Mouse (Mus musculus) liver, postnatal 0 days (tissue): ENCODE measurements at regions not wholly inside any gene's neighbourhood (a gene's known extent, or its start where the extent isn't known, plus 50 kb on each side); places are given as distances from the start of the nearest gene placed in this dataset.

Experiments
- ATAC-seq: fragments of 200-750 bp; cut with Nextera tagmentation; 2 replicates; pipeline ENCODE4 v1.8.0; 2017; ENCODE audit warnings: mild to moderate bottlenecking, moderate library complexity
- DNase-seq: peaks from one replicate; pipeline ENCODE4 v3.0.0-alpha.2; 2016
- H3K27ac ChIP-seq: fragments of 300-500 bp; sonication (generic); 2 replicates; pipeline ENCODE4 v1.5.1; 2014; ENCODE audit warnings: antibody characterized with exemption, moderate library complexity, mild to moderate bottlenecking, low read depth
- H3K27me3 ChIP-seq: fragments of 300-500 bp; sonication (generic); 2 replicates; pipeline ENCODE4 v1.6.1; 2014; ENCODE audit warnings: low read length, control low read depth, mixed read lengths; ENCODE audit not compliant: insufficient read depth
- H3K36me3 ChIP-seq: fragments of 300-500 bp; sonication (generic); replicated peaks from 2 replicates; pipeline ENCODE4 v1.6.1; 2014; ENCODE audit warnings: mild to moderate bottlenecking, control low read depth, low read length, moderate library complexity, mixed read lengths; ENCODE audit not compliant: insufficient read depth
- H3K4me1 ChIP-seq: fragments of 300-500 bp; sonication (generic); 2 replicates; pipeline ENCODE4 v1.6.1; 2014; ENCODE audit warnings: antibody characterized with exemption, mild to moderate bottlenecking, control low read depth; ENCODE audit not compliant: insufficient read depth
- H3K4me2 ChIP-seq: fragments of 300-500 bp; sonication (generic); 2 replicates; pipeline ENCODE4 v1.6.1; 2014; ENCODE audit warnings: low read depth, mild to moderate bottlenecking, low read length, moderate library complexity, mixed read lengths
- H3K4me3 ChIP-seq: fragments of 300-500 bp; sonication (generic); 2 replicates; pipeline ENCODE4 v1.5.1; 2014; ENCODE audit warnings: low read depth, low read length
- H3K9ac ChIP-seq: fragments of 300-500 bp; sonication (generic); replicated peaks from 2 replicates; pipeline ENCODE4 v1.6.1; 2014; ENCODE audit warnings: mild to moderate bottlenecking, moderate library complexity
- H3K9me3 ChIP-seq: fragments of 300-500 bp; sonication (generic); 2 replicates; pipeline ENCODE4 v1.6.1; 2016; ENCODE audit warnings: mild to moderate bottlenecking, control low read depth, low read length, mixed read lengths
- CTCF ChIP-seq: sonication (generic); IDR thresholded peaks from 2 replicates; pipeline ENCODE4 v1.5.1; 2016; ENCODE audit warnings: antibody characterized with exemption, low read depth
- EP300 ChIP-seq: IDR thresholded peaks from 2 replicates; pipeline ENCODE4 v1.6.1; 2016; ENCODE audit warnings: antibody characterized with exemption, low read depth, mild to moderate bottlenecking
- WGBS: fragments of 180-500 bp; shearing (Covaris S2); extraction: QIAGEN DNeasy Blood & Tissue Kit; methylation state at CpG from one replicate; pipeline ENCODE4 v1.1.7; 2014; ENCODE audit not compliant: insufficient replicate concordance; 5-methylcytosine and 5-hydroxymethylcytosine counted together

- H3K27me3 ChIP-seq, result no peaks in the 10 kb centered on the region
- no peak overlapping the region for H3K4me3 ChIP-seq
- no peaks in the 10 kb centered on the region for H3K36me3 ChIP-seq
- no peak overlapping the region for H3K27ac ChIP-seq
- H3K9me3 ChIP-seq, result no peaks in the 10 kb centered on the region
- ATAC-seq (no peak), DNase-seq (no peak)
- TF ChIP-seq EP300, result no peak
- TF ChIP-seq CTCF, result no peak
- H3K4me2 ChIP-seq, result no peak overlapping the region
- WGBS, result 65% methylated on average over 2 of the region's 2 CpGs
- no peak overlapping the region for H3K9ac ChIP-seq
- H3K4me1 ChIP-seq, result no peaks in the 10 kb centered on the region
These were observed 432.0 kb downstream of the Gm21750 start for GRCm38 (mm10) chr14:74093016-74093415.

- no peak for ATAC-seq
- Histone ChIP-seq H3K4me1 (no peaks in the 10 kb centered on the region), H3K27me3 (no peaks in the 10 kb centered on the region), H3K36me3 (no peaks in the 10 kb centered on the region), H3K4me2 (no peak overlapping the region), H3K9me3 (no peaks in the 10 kb centered on the region), H3K9ac (no peak overlapping the region), H3K4me3 (no peak overlapping the region), H3K27ac (no peak overlapping the region)
- WGBS, result 75% methylated on average over 4 of the region's 4 CpGs
- DNase-seq, result no peak
- TF ChIP-seq EP300 (no peak), CTCF (no peak)
These were observed 438.7 kb downstream of the Gm21750 start for GRCm38 (mm10) chr14:74099696-74100095.

GRCm38 (mm10) chr14:74112603-74113002 is 451.6 kb downstream of the Gm21750 start:
- H3K4me1 ChIP-seq, result no peaks in the 10 kb centered on the region

GRCm38 (mm10) chr14:74113116-74113515 is 452.1 kb downstream of the Gm21750 start:
- H3K9me3 ChIP-seq, result no peaks in the 10 kb centered on the region
- no peaks in the 10 kb centered on the region for H3K27me3 ChIP-seq
- WGBS, result 62% methylated on average over 5 of the region's 5 CpGs
- no peaks in the 10 kb centered on the region for H3K36me3 ChIP-seq
- H3K4me1 ChIP-seq, result no peaks in the 10 kb centered on the region
- ATAC-seq, result no peak
- TF ChIP-seq EP300, result no peak
- no peak overlapping the region for H3K4me3 ChIP-seq
- no peak for DNase-seq
- no peak overlapping the region for H3K4me2 ChIP-seq
- H3K9ac ChIP-seq, result no peak overlapping the region
- H3K27ac ChIP-seq, result no peak overlapping the region

More at GRCm38 (mm10) chr14:74112603-74113002, 451.6 kb downstream of the Gm21750 start:
- Histone ChIP-seq H3K36me3 (no peaks in the 10 kb centered on the region), H3K4me3 (no peak overlapping the region), H3K4me2 (no peak overlapping the region), H3K27me3 (no peaks in the 10 kb centered on the region), H3K27ac (no peak overlapping the region), H3K9me3 (no peaks in the 10 kb centered on the region), H3K9ac (no peak overlapping the region)
- 79% methylated on average over 2 of the region's 2 CpGs for WGBS
- ATAC-seq, result no peak
- TF ChIP-seq EP300 (no peak), CTCF (no peak)
- DNase-seq, result no peak

GRCm38 (mm10) chr14:74113556-74113955 is 452.5 kb downstream of the Gm21750 start:
- Histone ChIP-seq H3K27ac (no peak overlapping the region), H3K4me3 (no peak overlapping the region), H3K4me2 (no peak overlapping the region), H3K27me3 (no peaks in the 10 kb centered on the region), H3K9ac (no peak overlapping the region), H3K9me3 (no peaks in the 10 kb centered on the region), H3K4me1 (no peaks in the 10 kb centered on the region), H3K36me3 (no peaks in the 10 kb centered on the region)
- DNase-seq (no peak), ATAC-seq (no peak)
- TF ChIP-seq EP300 (no peak), CTCF (no peak)
- WGBS, result 58% methylated on average over 3 of the region's 3 CpGs

GRCm38 (mm10) chr14:74117686-74118085 is 456.7 kb downstream of the Gm21750 start:
- no peak for DNase-seq
- Histone ChIP-seq H3K9ac (no peak overlapping the region), H3K4me3 (no peak overlapping the region), H3K36me3 (no peaks in the 10 kb centered on the region), H3K4me2 (no peak overlapping the region), H3K27ac (no peak overlapping the region), H3K9me3 (no peaks in the 10 kb centered on the region), H3K27me3 (no peaks in the 10 kb centered on the region), H3K4me1 (no peaks in the 10 kb centered on the region)
- ATAC-seq, result no peak
- TF ChIP-seq CTCF, result no peak
- no peak for TF ChIP-seq EP300
- 61% methylated on average over 2 of the region's 2 CpGs for WGBS

GRCm38 (mm10) chr14:74145202-74145700 is 484.2 kb downstream of the Gm21750 start:
- Histone ChIP-seq H3K27ac (no peak overlapping the region), H3K9me3 (no peaks in the 10 kb centered on the region), H3K4me2 (no peak overlapping the region), H3K9ac (no peak overlapping the region), H3K36me3 (no peaks in the 10 kb centered on the region), H3K4me3 (no peak overlapping the region), H3K27me3 (no peaks in the 10 kb centered on the region), H3K4me1 (no peaks in the 10 kb centered on the region)
- no peak for TF ChIP-seq EP300
- no peak for TF ChIP-seq CTCF
- no peak for DNase-seq
- 76% methylated on average over 4 of the region's 4 CpGs for WGBS
- no peak for ATAC-seq
